Mouse (Mus musculus) E14TG2a.4 (cell line): ENCODE results near the gene Atp4b.
A peak's percentile ranks its signal among the peaks of the same experiment; 100 is the strongest.

Source experiments
- CTCF ChIP-seq: conservative IDR thresholded peaks from 2 replicates; pipeline ENCODE4 v1.5.1; 2014; ENCODE audit warnings: low read length
- NANOG ChIP-seq: IDR thresholded peaks from 2 replicates; pipeline ENCODE4 v1.6.1; 2014; ENCODE audit warnings: borderline replicate concordance, low read length, mixed read lengths

GRCm38 (mm10) chr8:13361865-13362264 is 34.8 kb downstream of the Atp4b start:
- TF ChIP-seq CTCF (peak; percentile 85), NANOG (no peak)
